Mouse (Mus musculus) myocyte (in vitro differentiated cells): ENCODE results near the gene Nid2. TPM values are rescaled to one million over a fixed set of nuclear protein-coding genes. Genes with fewer than 3 reads are reported as not detected.

ENCODE experiments used
- H3K27me3 ChIP-seq: one replicate; pipeline ENCODE4 v1.6.1; 2011; ENCODE audit not compliant: control insufficient read depth, insufficient read depth, insufficient read length
- H3K36me3 ChIP-seq: one replicate; pipeline ENCODE4 v1.6.1; 2011; ENCODE audit not compliant: control insufficient read depth, insufficient read depth
- H3K4me2 ChIP-seq: one replicate; pipeline ENCODE4 v1.6.1; 2011; ENCODE audit warnings: low read depth, control low read depth
- H3K4me3 ChIP-seq: one replicate; pipeline ENCODE4 v1.5.1; 2011; ENCODE audit warnings: mild to moderate bottlenecking, control low read depth, moderate library complexity
- H3K79me2 ChIP-seq: one replicate; pipeline ENCODE4 v1.6.1; 2011; ENCODE audit not compliant: control insufficient read depth, insufficient read depth
- H3ac ChIP-seq: one replicate; pipeline ENCODE4 v1.6.1; 2011; ENCODE audit not compliant: control insufficient read depth, insufficient read length
- CEBPB ChIP-seq: IDR thresholded peaks from 2 replicates; pipeline ENCODE4 v1.6.1; 2011; ENCODE audit warnings: mild to moderate bottlenecking, moderate library complexity; ENCODE audit not compliant: poor library complexity, insufficient read depth, severe bottlenecking
- E2F4 ChIP-seq: IDR thresholded peaks from one replicate; pipeline ENCODE4 v1.6.1; 2011; ENCODE audit warnings: mild to moderate bottlenecking, control low read depth, moderate library complexity; ENCODE audit not compliant: insufficient read depth
- MAX ChIP-seq: IDR thresholded peaks from one replicate; pipeline ENCODE4 v1.6.1; 2011; ENCODE audit warnings: low read depth, mild to moderate bottlenecking, control low read depth
- MYOD1 ChIP-seq, 3 experiments: IDR thresholded peaks; one replicate each; pipeline ENCODE4 v1.6.1; 2011; ENCODE audit warnings: control low read depth in 2 of 3, low read depth in 2 of 3, mild to moderate bottlenecking in 2 of 3, moderate library complexity in 1 of 3; ENCODE audit not compliant: insufficient read length in 2 of 3, control insufficient read depth in 1 of 3
- MYOG ChIP-seq, 3 experiments: IDR thresholded peaks; one replicate each; pipeline ENCODE4 v1.6.1; 2011; ENCODE audit warnings: control low read depth in 2 of 3, low read depth in 2 of 3, mild to moderate bottlenecking in 2 of 3; ENCODE audit not compliant: insufficient read length in 2 of 3, control insufficient read depth in 1 of 3, insufficient read depth in 1 of 3
- POLR2A ChIP-seq: IDR thresholded peaks from one replicate; pipeline ENCODE4 v1.6.1; 2011; ENCODE audit warnings: low read depth, mild to moderate bottlenecking, control low read depth, moderate library complexity; ENCODE audit not compliant: insufficient read length
- POLR2AphosphoS2 ChIP-seq: IDR thresholded peaks from one replicate; pipeline ENCODE4 v1.6.1; 2011; ENCODE audit warnings: low read depth, control low read depth; ENCODE audit not compliant: insufficient read length
- REST ChIP-seq: IDR thresholded peaks from one replicate; pipeline ENCODE4 v1.6.1; 2011; ENCODE audit warnings: mild to moderate bottlenecking, control low read depth, moderate library complexity; ENCODE audit not compliant: insufficient read depth, insufficient read length
- SRF ChIP-seq: IDR thresholded peaks from one replicate; pipeline ENCODE4 v1.6.1; 2011; ENCODE audit warnings: low read depth; ENCODE audit not compliant: control insufficient read depth, insufficient read length
- TCF12 ChIP-seq: IDR thresholded peaks from one replicate; pipeline ENCODE4 v1.6.1; 2011; ENCODE audit warnings: mild to moderate bottlenecking, control low read depth; ENCODE audit not compliant: poor library complexity, insufficient read depth, severe bottlenecking
- TCF3 ChIP-seq: IDR thresholded peaks from one replicate; pipeline ENCODE4 v1.6.1; 2011; ENCODE audit warnings: low read depth, control low read depth; ENCODE audit not compliant: insufficient read length
- USF1 ChIP-seq: IDR thresholded peaks from one replicate; pipeline ENCODE4 v1.6.1; 2011; ENCODE audit warnings: low read depth, mild to moderate bottlenecking, control low read depth, moderate library complexity
- polyA plus RNA-seq: library from polyadenylated mRNA; unstranded; fragments of >200 nt; fragmentation: generic; extraction: Trizol; gene quantifications from one replicate; pipeline ENCODE4 v1.2.1, GENCODE M21; 2012; ENCODE audit warnings: missing spikeins

The Nid2 gene
- polyA plus RNA-seq, 1 experiment = 52.6 TPM

GRCm38 (mm10) chr14:19817949-19818348 lies 66.9 kb downstream of the Nid2 start:
- Histone ChIP-seq H3K79me2 (peaks cover 14% of the 10 kb centered on the region), H3K4me3 (no peak overlapping the region), H3ac (no peak overlapping the region), H3K36me3 (peaks cover 38% of the 10 kb centered on the region), H3K4me2 (no peak overlapping the region), H3K27me3 (no peaks in the 10 kb centered on the region)
- no peak for TF ChIP-seq TCF3
- TF ChIP-seq MAX = no peak
- no peak for TF ChIP-seq MYOG (IDR thresholded peaks at IDR 0.05; ENCODE audit: control insufficient read depth in 1 of 3, insufficient read depth in 1 of 3, insufficient read length in 2 of 3, low read depth in 2 of 3)
- TF ChIP-seq USF1 = no peak
- TF ChIP-seq TCF12 = no peak
- TF ChIP-seq CEBPB = no peak
- no peak for TF ChIP-seq E2F4
- no peak for TF ChIP-seq POLR2A

- TF ChIP-seq POLR2A (no peak), TCF12 (no peak), MYOD1 (IDR thresholded peaks at IDR 0.05; ENCODE audit: control insufficient read depth in 1 of 3, insufficient read length in 2 of 3, low read depth in 2 of 3) (no peak), MYOG (IDR thresholded peaks at IDR 0.05; ENCODE audit: control insufficient read depth in 1 of 3, insufficient read depth in 1 of 3, insufficient read length in 2 of 3, low read depth in 2 of 3) (no peak), POLR2AphosphoS2 (no peak), MAX (no peak), E2F4 (no peak), USF1 (no peak), TCF3 (no peak), CEBPB (no peak), SRF (no peak), REST (no peak)
- H3K4me2 ChIP-seq = no peak overlapping the region
- H3K4me3 ChIP-seq = no peak overlapping the region
- H3ac ChIP-seq = no peak overlapping the region
- H3K79me2 ChIP-seq = peaks cover 19% of the 10 kb centered on the region
- H3K36me3 ChIP-seq = peaks cover 7% of the 10 kb centered on the region
- no peaks in the 10 kb centered on the region for H3K27me3 ChIP-seq
Measured at GRCm38 (mm10) chr14:19821686-19822085, 70.6 kb downstream of the Nid2 start.

GRCm38 (mm10) chr14:19823321-19824142 lies 72.5 kb downstream of the Nid2 start, which contains the start of gene Rtraf:
Rtraf (minus strand) TSS chr14:19823824.
- Histone ChIP-seq H3K4me3 (peak within 1 kb of the TSS; percentile 55), H3K79me2 (peaks cover 19% of the 10 kb centered on the region), H3ac (peak within 1 kb of the TSS; percentile 42), H3K27me3 (peaks cover 5% of the 10 kb centered on the region), H3K4me2 (peak within 1 kb of the TSS; percentile 92), H3K36me3 (peaks cover 7% of the 10 kb centered on the region)
- TF ChIP-seq MAX = no peak
- TF ChIP-seq POLR2A = peak; percentile 80
- peak in 1 of 3 experiments; percentile 3 for TF ChIP-seq MYOG (IDR thresholded peaks at IDR 0.05; ENCODE audit: control insufficient read depth in 1 of 3, insufficient read depth in 1 of 3, insufficient read length in 2 of 3, low read depth in 2 of 3)
- peak; percentile 67 for TF ChIP-seq POLR2AphosphoS2
- TF ChIP-seq SRF = peak; percentile 67

- no peak overlapping the region for H3K4me3 ChIP-seq
- no peaks in the 10 kb centered on the region for H3K36me3 ChIP-seq
- no peak overlapping the region for H3K4me2 ChIP-seq
- TF ChIP-seq TCF12 (no peak), TCF3 (no peak), MYOD1 (IDR thresholded peaks at IDR 0.05; ENCODE audit: control insufficient read depth in 1 of 3, insufficient read length in 2 of 3, low read depth in 2 of 3) (no peak), USF1 (no peak), MYOG (IDR thresholded peaks at IDR 0.05; ENCODE audit: control insufficient read depth in 1 of 3, insufficient read depth in 1 of 3, insufficient read length in 2 of 3, low read depth in 2 of 3) (no peak), REST (no peak), MAX (no peak), CEBPB (no peak), E2F4 (no peak), SRF (no peak), POLR2A (no peak)
- H3K79me2 ChIP-seq = peaks cover 13% of the 10 kb centered on the region
- H3K27me3 ChIP-seq = peaks cover 8% of the 10 kb centered on the region
- no peak overlapping the region for H3ac ChIP-seq
Measured at GRCm38 (mm10) chr14:19825481-19825880, 74.4 kb downstream of the Nid2 start.

- H3K4me3 ChIP-seq = no peak overlapping the region
- H3K4me2 ChIP-seq = no peak overlapping the region
- no peak overlapping the region for H3ac ChIP-seq
- no peaks in the 10 kb centered on the region for H3K27me3 ChIP-seq
- no peak for TF ChIP-seq SRF
- no peak for TF ChIP-seq POLR2A
- TF ChIP-seq MAX = no peak
- TF ChIP-seq E2F4 = no peak
- TF ChIP-seq MYOG (IDR thresholded peaks at IDR 0.05; ENCODE audit: control insufficient read depth in 1 of 3, insufficient read depth in 1 of 3, insufficient read length in 2 of 3, low read depth in 2 of 3) = no peak
- no peak for TF ChIP-seq POLR2AphosphoS2
- TF ChIP-seq MYOD1 (IDR thresholded peaks at IDR 0.05; ENCODE audit: control insufficient read depth in 1 of 3, insufficient read length in 2 of 3, low read depth in 2 of 3) = no peak
- TF ChIP-seq REST = no peak
- TF ChIP-seq TCF12 = no peak
- no peak for TF ChIP-seq CEBPB
- TF ChIP-seq USF1 = no peak
- no peaks in the 10 kb centered on the region for H3K79me2 ChIP-seq
- no peaks in the 10 kb centered on the region for H3K36me3 ChIP-seq
Measured at GRCm38 (mm10) chr14:19836289-19836688, 85.2 kb downstream of the Nid2 start.
